Mouse (Mus musculus) embryonic fibroblast, embryonic 13.5 days (primary cell): ENCODE results near the gene Nlgn1. TPM values are rescaled to one million over a fixed set of nuclear protein-coding genes. Genes with fewer than 3 reads are reported as not detected.

ENCODE experiments used
- H3K27ac ChIP-seq: 2 replicates; pipeline ENCODE4 v1.5.1; 2012; ENCODE audit warnings: low read length, control low read depth, inconsistent platforms; ENCODE audit not compliant: insufficient read depth
- H3K4me1 ChIP-seq: 2 replicates; pipeline ENCODE4 v1.6.1; 2011; ENCODE audit warnings: low read length; ENCODE audit not compliant: control insufficient read depth, insufficient read depth
- H3K4me3 ChIP-seq: 2 replicates; pipeline ENCODE4 v1.5.1; 2011; ENCODE audit warnings: mild to moderate bottlenecking, control low read depth, low read length; ENCODE audit not compliant: insufficient read depth
- CTCF ChIP-seq: IDR thresholded peaks from 2 replicates; pipeline ENCODE4 v1.5.1; 2011; ENCODE audit warnings: mild to moderate bottlenecking, control low read depth, low read length, moderate library complexity, borderline replicate concordance; ENCODE audit not compliant: insufficient read depth
- POLR2A ChIP-seq: IDR thresholded peaks from 2 replicates; pipeline ENCODE4 v1.6.1; 2011; ENCODE audit warnings: low read depth, mild to moderate bottlenecking, control low read depth, low read length, moderate library complexity
- polyA plus RNA-seq: library from polyadenylated mRNA; stranded (reverse); fragments of >200 nt; gene quantifications from 2 replicates; pipeline ENCODE4 v1.2.4, GENCODE M21; 2011; ENCODE audit warnings: low read depth; ENCODE audit not compliant: missing spikeins, insufficient read length

Nlgn1 gene
- polyA plus RNA-seq, 1 experiment, result 0.26 TPM

GRCm38 (mm10) chr3:25884797-25885196, 447.5 kb downstream of the Nlgn1 start:
- no peak for TF ChIP-seq CTCF
- TF ChIP-seq POLR2A, result no peak
- Histone ChIP-seq H3K4me1 (no peaks in the 10 kb centered on the region), H3K4me3 (no peak overlapping the region), H3K27ac (no peak overlapping the region)

DNA sequence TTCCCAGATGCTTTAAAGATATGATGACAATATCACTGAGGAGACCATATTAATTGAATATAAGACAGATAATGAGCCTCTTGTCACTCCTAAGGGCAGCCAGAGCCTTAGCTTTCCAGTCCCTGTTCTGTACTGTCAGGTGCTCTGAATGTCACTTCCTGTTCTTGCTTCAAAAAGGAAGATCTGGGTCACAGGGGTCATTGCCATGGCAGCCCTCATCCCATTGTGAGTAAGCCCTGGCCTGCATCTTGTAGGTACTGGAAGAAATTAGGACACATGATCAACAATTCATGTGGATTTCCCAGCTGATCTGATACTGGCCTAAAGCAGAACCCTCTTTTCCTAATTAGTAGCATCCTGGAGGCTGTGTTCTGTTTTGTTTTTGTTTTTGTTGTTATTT, 463.1 kb downstream of the Nlgn1 start:
- TF ChIP-seq POLR2A, result no peak
- no peak for TF ChIP-seq CTCF
- Histone ChIP-seq H3K4me3 (no peak overlapping the region), H3K4me1 (no peaks in the 10 kb centered on the region), H3K27ac (no peak overlapping the region)

DNA sequence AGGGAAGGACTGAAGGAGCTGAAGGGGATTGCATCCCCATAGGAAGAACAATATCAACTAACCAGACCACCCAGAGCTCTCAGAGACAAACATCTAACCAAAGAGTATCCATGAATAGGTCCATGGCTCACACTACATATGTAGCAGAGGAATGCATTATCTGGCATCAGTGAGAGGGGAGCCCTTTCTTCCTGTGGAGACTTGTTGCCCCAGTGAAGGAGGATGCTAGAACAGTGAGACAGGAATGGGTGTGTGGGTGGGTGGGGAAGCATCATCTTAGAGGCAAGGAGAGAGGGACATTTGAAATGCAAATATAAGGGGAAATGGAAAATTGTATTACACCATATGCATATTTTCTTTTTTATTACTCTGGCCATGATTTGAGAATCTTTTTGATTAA, 473.9 kb downstream of the Nlgn1 start:
- Histone ChIP-seq H3K27ac (no peak overlapping the region), H3K4me1 (no peaks in the 10 kb centered on the region)
- TF ChIP-seq CTCF (no peak), POLR2A (no peak)

GRCm38 (mm10) chr3:25844686-25845462, 487.4 kb downstream of the Nlgn1 start:
- Histone ChIP-seq H3K4me1 (no peaks in the 10 kb centered on the region), H3K4me3 (no peak overlapping the region), H3K27ac (no peak overlapping the region)
- TF ChIP-seq CTCF (no peak), POLR2A (no peak)

More for the DNA sequence above, 473.9 kb downstream of the Nlgn1 start:
- H3K4me3 ChIP-seq, result no peak overlapping the region

- no peaks in the 10 kb centered on the region for H3K4me1 ChIP-seq
- H3K27ac ChIP-seq, result no peak overlapping the region
- no peak overlapping the region for H3K4me3 ChIP-seq
- TF ChIP-seq POLR2A (no peak), CTCF (no peak)
Observed at GRCm38 (mm10) chr3:25830237-25830636, 502.0 kb downstream of the Nlgn1 start.

GRCm38 (mm10) chr3:25813368-25813767, 518.9 kb downstream of the Nlgn1 start:
- Histone ChIP-seq H3K4me3 (no peak overlapping the region), H3K27ac (no peak overlapping the region), H3K4me1 (no peaks in the 10 kb centered on the region)
- no peak for TF ChIP-seq POLR2A

- no peak overlapping the region for H3K4me3 ChIP-seq
- H3K4me1 ChIP-seq, result peaks cover 3% of the 10 kb centered on the region
- TF ChIP-seq CTCF (no peak), POLR2A (no peak)
- H3K27ac ChIP-seq, result no peak overlapping the region
Observed at GRCm38 (mm10) chr3:25807559-25807958, 524.7 kb downstream of the Nlgn1 start.

GRCm38 (mm10) chr3:25781651-25782050, 550.6 kb downstream of the Nlgn1 start:
- Histone ChIP-seq H3K4me1 (no peaks in the 10 kb centered on the region), H3K27ac (no peak overlapping the region), H3K4me3 (no peak overlapping the region)
- no peak for TF ChIP-seq POLR2A
- TF ChIP-seq CTCF, result no peak

DNA sequence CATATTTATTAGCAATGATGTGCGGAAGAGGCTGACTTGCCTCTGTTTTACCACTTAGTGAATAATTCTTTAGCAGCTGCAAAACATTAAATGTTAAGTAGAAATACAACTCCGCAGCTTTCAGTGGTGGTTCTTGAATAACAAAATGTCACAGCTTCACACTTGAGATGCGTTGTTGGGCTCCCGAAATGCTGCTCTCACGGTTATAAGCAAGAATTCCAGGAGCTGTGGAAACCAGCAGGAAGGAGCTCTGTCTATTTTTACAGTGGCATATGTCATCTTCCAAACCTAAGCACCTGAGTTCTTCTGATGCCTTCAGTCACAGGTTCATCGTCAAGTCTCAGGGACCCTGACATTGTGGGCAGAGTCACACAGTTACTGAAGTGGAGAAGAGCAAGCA, 556.8 kb downstream of the Nlgn1 start:
- Histone ChIP-seq H3K4me3 (no peak overlapping the region), H3K27ac (no peak overlapping the region), H3K4me1 (no peaks in the 10 kb centered on the region)
- TF ChIP-seq POLR2A (no peak), CTCF (no peak)

GRCm38 (mm10) chr3:25773908-25774307, 558.4 kb downstream of the Nlgn1 start:
- no peak overlapping the region for H3K27ac ChIP-seq
- no peak overlapping the region for H3K4me3 ChIP-seq
- no peaks in the 10 kb centered on the region for H3K4me1 ChIP-seq
- TF ChIP-seq CTCF (no peak), POLR2A (no peak)
